Mouse (Mus musculus) midbrain, embryonic 12.5 days (tissue): ENCODE results near the gene Arih2. TPM values are rescaled to one million over a fixed set of nuclear protein-coding genes. Genes with fewer than 3 reads are reported as not detected.

Experiments used
- ATAC-seq: fragments of 200-750 bp; cut with Nextera tagmentation; 2 replicates; pipeline ENCODE4 v1.8.0; 2017; ENCODE audit warnings: low read depth, moderate TSS enrichment, moderate library complexity; ENCODE audit not compliant: low FRiP score
- H3K27ac ChIP-seq: fragments of 300-500 bp; sonication (generic); replicated peaks from 2 replicates; pipeline ENCODE4 v1.5.1; 2016; ENCODE audit warnings: mild to moderate bottlenecking
- H3K27me3 ChIP-seq: fragments of 300-500 bp; sonication (generic); 2 replicates; pipeline ENCODE4 v1.6.1; 2016; ENCODE audit warnings: mild to moderate bottlenecking
- H3K36me3 ChIP-seq: fragments of 300-500 bp; sonication (generic); 2 replicates; pipeline ENCODE4 v1.6.1; 2016
- H3K4me1 ChIP-seq: fragments of 300-500 bp; sonication (generic); 2 replicates; pipeline ENCODE4 v1.6.1; 2016
- H3K4me2 ChIP-seq: fragments of 300-500 bp; sonication (generic); replicated peaks from 2 replicates; pipeline ENCODE4 v1.6.1; 2016; ENCODE audit warnings: mild to moderate bottlenecking, moderate library complexity
- H3K4me3 ChIP-seq: fragments of 300-500 bp; sonication (generic); 2 replicates; pipeline ENCODE4 v1.5.1; 2016; ENCODE audit warnings: mild to moderate bottlenecking
- H3K9ac ChIP-seq: fragments of 300-500 bp; sonication (generic); replicated peaks from 2 replicates; pipeline ENCODE4 v1.6.1; 2016; ENCODE audit warnings: mild to moderate bottlenecking, moderate library complexity
- H3K9me3 ChIP-seq: fragments of 300-500 bp; sonication (generic); 2 replicates; pipeline ENCODE4 v1.6.1; 2016; ENCODE audit warnings: mild to moderate bottlenecking
- WGBS: fragments of 180-500 bp; shearing (Covaris S2); methylation state at CpG from one replicate; pipeline ENCODE4 v1.1.7; 2016; 5-methylcytosine and 5-hydroxymethylcytosine counted together
- microRNA counts: library from miRNA; unstranded; fragments of <30 nt; microRNA quantifications from one replicate; lab custom pipeline; 2017
- microRNA-seq: library from miRNA; unstranded; fragments of <30 nt; microRNA quantifications from one replicate; pipeline ENCODE4, GENCODE M21; 2017
- polyA plus RNA-seq: library from polyadenylated mRNA; unstranded; fragments of >200 nt; fragmentation: Nextera tagmentation; extraction: Ambion mirVana; gene quantifications from 2 replicates; pipeline ENCODE4 v1.2.1, GENCODE M21; 2016

Arih2 gene
- polyA plus RNA-seq, 1 experiment from 2014 or later, result 64.8 TPM

- H3K9me3 ChIP-seq, result no peaks in the 10 kb centered on the region
- H3K9ac ChIP-seq, result peak within 1 kb of the TSS; percentile 88
- ATAC-seq, result peak; percentile 77
- H3K27ac ChIP-seq, result peak within 1 kb of the TSS; percentile 94
- H3K4me1 ChIP-seq, result peaks cover 40% of the 10 kb centered on the region
- H3K4me2 ChIP-seq, result peak within 1 kb of the TSS; percentile 99
- WGBS, result under 1% methylated on average over 73 of the region's 73 CpGs
- peak within 1 kb of the TSS; percentile 78 for H3K4me3 ChIP-seq
- H3K27me3 ChIP-seq, result no peaks in the 10 kb centered on the region
- peaks cover 53% of the 10 kb centered on the region for H3K36me3 ChIP-seq
Observed at GRCm38 (mm10) chr9:108566815-108567776, 82.1 kb downstream of the Arih2 start, which contains the start of gene Ndufaf3. TSS of gene Ndufaf3 (minus strand) at chr9:108567434.

- Histone ChIP-seq H3K36me3 (peaks cover 49% of the 10 kb centered on the region), H3K9ac (peak overlapping the region; percentile 88), H3K4me1 (peaks cover 47% of the 10 kb centered on the region), H3K4me3 (peak overlapping the region; percentile 78), H3K27ac (peak overlapping the region; percentile 94), H3K4me2 (peak overlapping the region; percentile 99), H3K9me3 (no peaks in the 10 kb centered on the region), H3K27me3 (no peaks in the 10 kb centered on the region)
- 0 out of 2 replicates have a peak, but pooled peaks have one; percentile 0 for ATAC-seq
- 14% methylated on average over 35 of the region's 35 CpGs for WGBS
Observed at GRCm38 (mm10) chr9:108565881-108566814, 83.0 kb downstream of the Arih2 start.

GRCm38 (mm10) chr9:108564131-108564530 is 85.1 kb downstream of the Arih2 start:
- peaks cover 47% of the 10 kb centered on the region for H3K36me3 ChIP-seq

GRCm38 (mm10) chr9:108563671-108564070 is 85.5 kb downstream of the Arih2 start:
- ATAC-seq, result no peak
- Histone ChIP-seq H3K4me3 (no peak overlapping the region), H3K9ac (no peak overlapping the region), H3K36me3 (peaks cover 52% of the 10 kb centered on the region), H3K4me1 (peaks cover 36% of the 10 kb centered on the region), H3K4me2 (no peak overlapping the region), H3K27me3 (no peaks in the 10 kb centered on the region), H3K27ac (no peak overlapping the region), H3K9me3 (no peaks in the 10 kb centered on the region)
- WGBS, result 90% methylated on average over 8 of the region's 8 CpGs

More at GRCm38 (mm10) chr9:108564131-108564530, 85.1 kb downstream of the Arih2 start:
- no peak overlapping the region for H3K9ac ChIP-seq
- H3K27me3 ChIP-seq, result no peaks in the 10 kb centered on the region
- H3K4me3 ChIP-seq, result no peak overlapping the region
- H3K27ac ChIP-seq, result no peak overlapping the region
- peaks cover 38% of the 10 kb centered on the region for H3K4me1 ChIP-seq
- 92% methylated on average over 7 of the region's 7 CpGs for WGBS
- H3K9me3 ChIP-seq, result no peaks in the 10 kb centered on the region
- no peak for ATAC-seq
- H3K4me2 ChIP-seq, result no peak overlapping the region

- under 1% methylated on average over 52 of the region's 53 CpGs for WGBS
- peaks cover 75% of the 10 kb centered on the region for H3K36me3 ChIP-seq
- peak within 1 kb of the TSS; percentile 66 for H3K27ac ChIP-seq
- H3K4me2 ChIP-seq, result peak within 1 kb of the TSS; percentile 72
- peak within 1 kb of the TSS; percentile 79 for H3K9ac ChIP-seq
- H3K4me1 ChIP-seq, result peaks cover 13% of the 10 kb centered on the region
- peak within 1 kb of the TSS; percentile 59 for H3K4me3 ChIP-seq
- no peaks in the 10 kb centered on the region for H3K27me3 ChIP-seq
- ATAC-seq, result peak; percentile 99
- H3K9me3 ChIP-seq, result no peaks in the 10 kb centered on the region
Observed at GRCm38 (mm10) chr9:108560227-108560841, 88.9 kb downstream of the Arih2 start, which contains the start of gene Impdh2. TSS of gene Impdh2 (plus strand) at chr9:108560286.

- Histone ChIP-seq H3K27ac (0 out of 2 replicates have a peak overlapping the region, but pooled peaks have one; percentile 42), H3K4me3 (no peak overlapping the region), H3K4me1 (peaks cover 13% of the 10 kb centered on the region), H3K36me3 (peaks cover 75% of the 10 kb centered on the region), H3K27me3 (no peaks in the 10 kb centered on the region), H3K9ac (no peak overlapping the region), H3K9me3 (no peaks in the 10 kb centered on the region), H3K4me2 (no peak overlapping the region)
- WGBS, result 89% methylated on average over 4 of the region's 4 CpGs
- ATAC-seq, result no peak
Observed at GRCm38 (mm10) chr9:108559169-108559568, 90.0 kb downstream of the Arih2 start.

MicroRNAs within 50 kb of the gene (microRNA counts, 519-probe panel; counts per million panel counts)
- 5,882 counts per million, percentile 59 among the panel's probes with 10 or more counts for microRNA mmu-miR-191 (lab: Ali Mortazavi, UCI)
- 5,156 counts per million, percentile 46 among the panel's probes with 10 or more counts for microRNA mmu-miR-425 (lab: Ali Mortazavi, UCI)

Small RNA genes within 50 kb of the gene (microRNA-seq; reads per million reads assigned to microRNA genes)
- gene Gm24083, result not detected
- gene Gm26298, result not detected
- gene Mir191, result not detected
- gene Mir425, result 2,805 reads per million, percentile 85 among the genes with 10 or more reads in this experiment

Other genes with a start within 250 kb of the Arih2 start
- 1.3 and 1.7 TPM in 2 replicates for gene Ccdc36, start 220.9 kb downstream of the Arih2 start, polyA plus RNA-seq
- gene BC048562, start 212.9 kb downstream of the Arih2 start, polyA plus RNA-seq, result not detected in 2 replicates
- gene Ccdc71, start 188.9 kb downstream of the Arih2 start, polyA plus RNA-seq, result 51.4 and 52.6 TPM in 2 replicates
- gene Klhdc8b, start 187.8 kb downstream of the Arih2 start, polyA plus RNA-seq, result 60.7 and 72.1 TPM in 2 replicates
- 42.2 and 44.0 TPM in 2 replicates for gene Lamb2, start 169.7 kb downstream of the Arih2 start, polyA plus RNA-seq
- 111 and 116 TPM in 2 replicates for gene Usp19, start 158.8 kb downstream of the Arih2 start, polyA plus RNA-seq
- 83.7 and 86.3 TPM in 2 replicates for gene Qars, start 141.7 kb downstream of the Arih2 start, polyA plus RNA-seq
- 175 and 178 TPM in 2 replicates for gene Qrich1, start 132.6 kb downstream of the Arih2 start, polyA plus RNA-seq
- 133 and 143 TPM in 2 replicates for gene Impdh2, start 89.1 kb downstream of the Arih2 start, polyA plus RNA-seq
- gene Ndufaf3, start 82.0 kb downstream of the Arih2 start, polyA plus RNA-seq, result 56.9 and 58.8 TPM in 2 replicates
- gene Dalrd3, start 79.5 kb downstream of the Arih2 start, polyA plus RNA-seq, result 251 and 260 TPM in 2 replicates
- gene Wdr6, start 70.6 kb downstream of the Arih2 start, polyA plus RNA-seq, result 288 and 293 TPM in 2 replicates
- 14.7 and 16.4 TPM in 2 replicates for gene P4htm, start 51.7 kb downstream of the Arih2 start, polyA plus RNA-seq
- gene Slc25a20, start 12.7 kb upstream of the Arih2 start, polyA plus RNA-seq, result 36.6 and 38.6 TPM in 2 replicates
- 57.1 and 67.6 TPM in 2 replicates for gene Prkar2a, start 39.9 kb upstream of the Arih2 start, polyA plus RNA-seq
- gene Ip6k2, start 134.4 kb upstream of the Arih2 start, polyA plus RNA-seq, result 137 and 141 TPM in 2 replicates
- gene Nckipsd, start 159.0 kb upstream of the Arih2 start, polyA plus RNA-seq, result 17.0 and 20.1 TPM in 2 replicates
- gene Celsr3, start 176.9 kb upstream of the Arih2 start, polyA plus RNA-seq, result 13.8 and 14.4 TPM in 2 replicates
- 10.2 and 10.5 TPM in 2 replicates for gene Slc26a6, start 203.9 kb upstream of the Arih2 start, polyA plus RNA-seq